Mouse (Mus musculus) cerebellum, adult 2 months (tissue): ENCODE measurements at regions not wholly inside any gene's neighbourhood (a gene's known extent, or its start where the extent isn't known, plus 50 kb on each side); places are given as distances from the start of the nearest gene placed in this dataset.
A peak's percentile ranks its signal among the peaks of the same experiment; 100 is the strongest.

Source experiments
- DNase-seq, 2 experiments: peaks; one replicate each; pipeline ENCODE4 v3.0.0; 2021
- H3K27ac ChIP-seq: fragments of 200-500 bp; 2 replicates; pipeline ENCODE4 v1.5.1; 2012; ENCODE audit warnings: low read length, control low read depth, inconsistent platforms; ENCODE audit not compliant: insufficient read depth
- H3K27me3 ChIP-seq: fragments of 200-500 bp; 2 replicates; pipeline ENCODE4 v1.6.1; 2012; ENCODE audit warnings: inconsistent platforms, mild to moderate bottlenecking, low read length, moderate library complexity; ENCODE audit not compliant: control insufficient read depth, insufficient read depth
- H3K4me1 ChIP-seq: fragments of 200-500 bp; 2 replicates; pipeline ENCODE4 v1.6.1; 2011; ENCODE audit warnings: low read length; ENCODE audit not compliant: control insufficient read depth, insufficient read depth
- H3K4me3 ChIP-seq: fragments of 200-500 bp; replicated peaks from 2 replicates; pipeline ENCODE3; 2011; ENCODE audit warnings: mild to moderate bottlenecking, low read depth, low read length, control low read depth; ENCODE audit not compliant: insufficient read depth
- CTCF ChIP-seq: fragments of 200-500 bp; IDR thresholded peaks from 2 replicates; pipeline ENCODE4 v1.5.1; 2011; ENCODE audit warnings: low read depth, mild to moderate bottlenecking, control low read depth, low read length, moderate library complexity, borderline replicate concordance; ENCODE audit not compliant: insufficient read depth
- POLR2A ChIP-seq: fragments of 200-500 bp; IDR thresholded peaks from 2 replicates; pipeline ENCODE4 v1.6.1; 2011; ENCODE audit warnings: low read length, control low read depth, borderline replicate concordance; ENCODE audit not compliant: insufficient read depth
- WGBS: fragments of 180-500 bp; shearing (Covaris S2); methylation state at CpG from one replicate; pipeline ENCODE4 v1.1.7; 2018; 5-methylcytosine and 5-hydroxymethylcytosine counted together

- TF ChIP-seq POLR2A (no peak), CTCF (no peak)
- Histone ChIP-seq H3K4me1 (peaks cover 4% of the 10 kb centered on the region), H3K4me3 (peak overlapping the region; percentile 38), H3K27ac (no peak overlapping the region), H3K27me3 (no peaks in the 10 kb centered on the region)
- no peak for DNase-seq
- 2% methylated on average over 21 of the region's 21 CpGs for WGBS
These were observed 65.4 kb upstream of the Tes start for GRCm38 (mm10) chr6:16999451-17000139.

GRCm38 (mm10) chr6:16995495-16995936 lies 69.4 kb upstream of the Tes start:
- 11% methylated on average over 10 of the region's 10 CpGs for WGBS

GRCm38 (mm10) chr6:16994711-16995110 lies 70.2 kb upstream of the Tes start:
- DNase-seq, result no peak
- WGBS, result 5% methylated on average over 8 of the region's 8 CpGs
- H3K27ac ChIP-seq, result no peak overlapping the region
- peak; percentile 38; the same call in 1 of the 2 replicates for TF ChIP-seq CTCF
- TF ChIP-seq POLR2A, result no peak
- H3K4me3 ChIP-seq, result no peak overlapping the region
- H3K27me3 ChIP-seq, result no peaks in the 10 kb centered on the region; the same call in 1 of the 2 replicates
- H3K4me1 ChIP-seq, result peaks cover 2% of the 10 kb centered on the region

More at GRCm38 (mm10) chr6:16995495-16995936, 69.4 kb upstream of the Tes start:
- TF ChIP-seq POLR2A (no peak), CTCF (no peak)
- peaks cover 4% of the 10 kb centered on the region for H3K4me1 ChIP-seq
- H3K27me3 ChIP-seq, result no peaks in the 10 kb centered on the region; the same call in 1 of the 2 replicates
- H3K27ac ChIP-seq, result no peak overlapping the region
- H3K4me3 ChIP-seq, result no peak overlapping the region
- DNase-seq, result no peak

- TF ChIP-seq CTCF, result no peak
- no peak for TF ChIP-seq POLR2A
- WGBS, result 41% methylated on average over 15 of the region's 15 CpGs
These were observed 72.9 kb upstream of the Tes start for GRCm38 (mm10) chr6:16991996-16992591.

GRCm38 (mm10) chr6:16978206-16978505 lies 79.9 kb upstream of the Tfec start:
- H3K4me3 ChIP-seq, result no peak overlapping the region
- TF ChIP-seq CTCF (peak; percentile 37; the same call in 1 of the 2 replicates), POLR2A (no peak)
- peak in 1 of 2 experiments; percentile 11 for DNase-seq
- H3K4me1 ChIP-seq, result no peaks in the 10 kb centered on the region
- H3K27ac ChIP-seq, result no peak overlapping the region
- no peaks in the 10 kb centered on the region for H3K27me3 ChIP-seq
- WGBS, result 24% methylated on average over 3 of the region's 3 CpGs

More at GRCm38 (mm10) chr6:16991996-16992591, 72.9 kb upstream of the Tes start:
- Histone ChIP-seq H3K27me3 (no peaks in the 10 kb centered on the region; the same call in 1 of the 2 replicates), H3K27ac (no peak overlapping the region), H3K4me1 (no peaks in the 10 kb centered on the region), H3K4me3 (no peak overlapping the region)
- no peak for DNase-seq

GRCm38 (mm10) chr6:16977392-16978205 lies 79.4 kb upstream of the Tfec start:
- no peak for DNase-seq
- Histone ChIP-seq H3K4me3 (no peak overlapping the region), H3K4me1 (no peaks in the 10 kb centered on the region), H3K27ac (no peak overlapping the region), H3K27me3 (no peaks in the 10 kb centered on the region)
- TF ChIP-seq POLR2A, result no peak
- no peak for TF ChIP-seq CTCF
- 45% methylated on average over 14 of the region's 14 CpGs for WGBS

GRCm38 (mm10) chr6:16965658-16966057 lies 67.4 kb upstream of the Tfec start:
- Histone ChIP-seq H3K27me3 (no peaks in the 10 kb centered on the region), H3K4me1 (no peaks in the 10 kb centered on the region), H3K4me3 (no peak overlapping the region), H3K27ac (no peak overlapping the region)
- DNase-seq, result no peak
- TF ChIP-seq CTCF (no peak), POLR2A (no peak)
- 76% methylated on average over 5 of the region's 5 CpGs for WGBS

- 81% methylated on average over 2 of the region's 2 CpGs for WGBS
- Histone ChIP-seq H3K4me3 (no peak overlapping the region), H3K27ac (no peak overlapping the region), H3K27me3 (no peaks in the 10 kb centered on the region), H3K4me1 (no peaks in the 10 kb centered on the region)
- no peak for DNase-seq
- no peak for TF ChIP-seq CTCF
- no peak for TF ChIP-seq POLR2A
These were observed 66.1 kb upstream of the Tfec start for GRCm38 (mm10) chr6:16964362-16964761.
